Mouse (Mus musculus): ENCODE results near the gene Cfap100.

Cfap100 gene

GRCm38 (mm10) chr6:90428380-90428974 is at the start of gene Cfap100:
Cfap100 (minus strand) TSS chr6:90428797.
- DNase-seq (ENCODE audit: low read depth), result peak; percentile 46

GRCm38 (mm10) chr6:90476941-90477518 is 48.4 kb upstream of the Cfap100 start:
- DNase-seq (ENCODE audit: low read depth), result no peak

GRCm38 (mm10) chr6:90475854-90476212 is 47.2 kb upstream of the Cfap100 start:
- no peak for DNase-seq (ENCODE audit: low read depth)

GRCm38 (mm10) chr6:90475176-90475853 is 46.7 kb upstream of the Cfap100 start:
- no peak for DNase-seq (ENCODE audit: low read depth)

- DNase-seq (ENCODE audit: low read depth), result no peak
These were observed 45.8 kb upstream of the Cfap100 start for GRCm38 (mm10) chr6:90474361-90474750.

GRCm38 (mm10) chr6:90473630-90474360 is 45.2 kb upstream of the Cfap100 start:
- DNase-seq (ENCODE audit: low read depth), result no peak

- no peak for DNase-seq (ENCODE audit: low read depth)
These were observed 44.1 kb upstream of the Cfap100 start for GRCm38 (mm10) chr6:90472697-90473096.

- DNase-seq (ENCODE audit: low read depth), result no peak
These were observed 43.5 kb upstream of the Cfap100 start for GRCm38 (mm10) chr6:90472079-90472478.

GRCm38 (mm10) chr6:90470947-90471541 is 42.4 kb upstream of the Cfap100 start:
- no peak for DNase-seq (ENCODE audit: low read depth)

- no peak for DNase-seq (ENCODE audit: low read depth)
These were observed 41.7 kb upstream of the Cfap100 start for GRCm38 (mm10) chr6:90470255-90470654.

GRCm38 (mm10) chr6:90469041-90469440 is 40.4 kb upstream of the Cfap100 start:
- DNase-seq (ENCODE audit: low read depth), result no peak

GRCm38 (mm10) chr6:90468216-90468615 is 39.6 kb upstream of the Cfap100 start:
- no peak for DNase-seq (ENCODE audit: low read depth)

GRCm38 (mm10) chr6:90466847-90467410 is 38.3 kb upstream of the Cfap100 start:
- DNase-seq (ENCODE audit: low read depth), result no peak

GRCm38 (mm10) chr6:90466079-90466478 is 37.5 kb upstream of the Cfap100 start:
- no peak for DNase-seq (ENCODE audit: low read depth)

- DNase-seq (ENCODE audit: low read depth), result no peak
These were observed 36.5 kb upstream of the Cfap100 start for GRCm38 (mm10) chr6:90465028-90465640.

- DNase-seq (ENCODE audit: low read depth), result no peak
These were observed 35.4 kb upstream of the Cfap100 start for GRCm38 (mm10) chr6:90463890-90464421.

- no peak for DNase-seq (ENCODE audit: low read depth)
These were observed 34.7 kb upstream of the Cfap100 start for GRCm38 (mm10) chr6:90463228-90463862.

GRCm38 (mm10) chr6:90462841-90463227 is 34.2 kb upstream of the Cfap100 start:
- DNase-seq (ENCODE audit: low read depth), result no peak

- DNase-seq (ENCODE audit: low read depth), result no peak
These were observed 33.6 kb upstream of the Cfap100 start, which contains the start of gene Klf15 for GRCm38 (mm10) chr6:90462181-90462706. Klf15 (plus strand) TSS chr6:90462576.

GRCm38 (mm10) chr6:90461771-90462170 is 33.2 kb upstream of the Cfap100 start:
- DNase-seq (ENCODE audit: low read depth), result no peak

GRCm38 (mm10) chr6:90461181-90461580 is 32.6 kb upstream of the Cfap100 start:
- DNase-seq (ENCODE audit: low read depth), result no peak

Data from c-Kit-positive CD71-negative TER-119-negative erythroid progenitor cells, embryonic 14.5 days (primary cell).